Mouse (Mus musculus) forebrain, embryonic 13.5 days (tissue): ENCODE measurements around the gene Tcp10c. TPM values are rescaled to one million over a fixed set of nuclear protein-coding genes. Genes with fewer than 3 reads are reported as not detected.
"Not testable (repeated sequence)": the region's sequence is repeated elsewhere in the genome, so short reads cannot be mapped to it uniquely, and the experiment has no call there.

Experiments
- ATAC-seq: fragments of 200-750 bp; cut with Nextera tagmentation; 2 replicates; pipeline ENCODE4 v1.8.0; 2017
- H3K27ac ChIP-seq: fragments of 300-500 bp; sonication (generic); 2 replicates; pipeline ENCODE4 v1.5.1; 2015; ENCODE audit warnings: inconsistent platforms, mild to moderate bottlenecking, moderate library complexity
- H3K27me3 ChIP-seq: fragments of 300-500 bp; sonication (generic); 2 replicates; pipeline ENCODE4 v1.6.1; 2015; ENCODE audit warnings: mild to moderate bottlenecking, inconsistent platforms
- H3K36me3 ChIP-seq: fragments of 300-500 bp; sonication (generic); 2 replicates; pipeline ENCODE4 v1.6.1; 2015; ENCODE audit warnings: mild to moderate bottlenecking, inconsistent platforms; ENCODE audit not compliant: poor library complexity, severe bottlenecking
- H3K4me1 ChIP-seq: fragments of 300-500 bp; sonication (generic); 2 replicates; pipeline ENCODE4 v1.6.1; 2015; ENCODE audit warnings: inconsistent platforms
- H3K4me2 ChIP-seq: fragments of 300-500 bp; sonication (generic); 2 replicates; pipeline ENCODE4 v1.6.1; 2015; ENCODE audit warnings: inconsistent platforms, mild to moderate bottlenecking, moderate library complexity
- H3K4me3 ChIP-seq: fragments of 300-500 bp; sonication (generic); 2 replicates; pipeline ENCODE4 v1.5.1; 2015; ENCODE audit warnings: mild to moderate bottlenecking, inconsistent platforms
- H3K9ac ChIP-seq: fragments of 300-500 bp; sonication (generic); 2 replicates; pipeline ENCODE4 v1.6.1; 2015; ENCODE audit warnings: mild to moderate bottlenecking, inconsistent platforms
- H3K9me3 ChIP-seq: fragments of 300-500 bp; sonication (generic); replicated peaks from 2 replicates; pipeline ENCODE4 v1.6.1; 2016; ENCODE audit warnings: inconsistent platforms
- WGBS: fragments of 180-500 bp; shearing (Covaris S2); methylation state at CpG from one replicate; pipeline ENCODE4 v1.1.7; 2015; 5-methylcytosine and 5-hydroxymethylcytosine counted together
- polyA plus RNA-seq: library from polyadenylated mRNA; unstranded; fragments of >200 nt; fragmentation: Nextera tagmentation; extraction: Ambion mirVana; gene quantifications from 2 replicates; pipeline ENCODE4 v1.2.1, GENCODE M21; 2015

Tcp10c gene
- polyA plus RNA-seq, 1 experiment from 2014 or later: 0.06 TPM

GRCm38 (mm10) chr17:13403527-13404131 is 49.3 kb downstream of the Tcp10c start:
- H3K4me3 ChIP-seq, H3K36me3 ChIP-seq, H3K9ac ChIP-seq, H3K4me2 ChIP-seq, H3K27ac ChIP-seq, ATAC-seq, H3K4me1 ChIP-seq, H3K27me3 ChIP-seq: not testable (repeated sequence)
- WGBS: 79% methylated on average over 5 of the region's 5 CpGs
- peaks cover 28% of the 10 kb centered on the region for H3K9me3 ChIP-seq

- peaks cover 10% of the 10 kb centered on the region for H3K9me3 ChIP-seq
- H3K36me3 ChIP-seq, H3K9ac ChIP-seq, H3K4me1 ChIP-seq, ATAC-seq, H3K4me2 ChIP-seq, H3K4me3 ChIP-seq, H3K27ac ChIP-seq, H3K27me3 ChIP-seq: not testable (repeated sequence)
- WGBS: 80% methylated on average over 3 of the region's 3 CpGs
Observed at GRCm38 (mm10) chr17:13406023-13406422, 51.7 kb downstream of the Tcp10c start.

- H3K27me3 ChIP-seq, ATAC-seq, H3K4me2 ChIP-seq, H3K9ac ChIP-seq, H3K4me3 ChIP-seq, H3K4me1 ChIP-seq, H3K36me3 ChIP-seq, H3K27ac ChIP-seq: not testable (repeated sequence)
- WGBS: 94% methylated on average over 6 of the region's 6 CpGs
- H3K9me3 ChIP-seq: peaks cover 10% of the 10 kb centered on the region
Observed at GRCm38 (mm10) chr17:13406701-13407100, 52.3 kb downstream of the Tcp10c start.

DNA sequence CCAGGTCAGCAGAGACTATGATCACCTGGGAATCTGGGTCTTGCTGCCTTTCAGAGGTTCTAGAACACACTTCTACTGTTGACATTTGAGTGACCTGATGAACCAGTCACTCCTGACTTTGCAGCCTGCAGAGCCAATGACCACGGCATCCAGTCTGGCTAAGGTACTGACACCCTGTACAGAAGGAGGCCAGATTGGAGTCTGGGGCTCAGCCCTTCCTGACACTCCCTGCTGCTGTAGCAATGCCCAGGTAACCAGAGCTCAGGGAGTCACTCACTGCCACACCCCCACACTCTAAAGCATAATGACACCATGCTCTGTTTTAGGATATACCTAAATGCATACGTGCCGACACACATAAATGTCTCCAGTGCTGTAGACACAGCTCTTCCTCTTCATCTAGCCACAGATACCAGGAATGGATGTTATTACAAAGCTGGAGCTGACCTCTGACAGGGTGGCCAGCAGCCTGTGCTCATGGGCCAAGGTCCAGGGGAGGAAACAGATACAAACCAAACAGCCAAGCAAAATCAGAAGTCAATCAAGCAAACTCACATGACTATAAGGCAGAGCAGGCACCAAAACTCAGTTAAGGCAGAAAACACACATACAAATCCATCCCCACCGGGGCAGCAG is 53.4 kb downstream of the Tcp10c start:
- H3K27me3 ChIP-seq, H3K4me3 ChIP-seq, H3K36me3 ChIP-seq, H3K27ac ChIP-seq, H3K9ac ChIP-seq, H3K4me1 ChIP-seq, H3K4me2 ChIP-seq, ATAC-seq: not testable (repeated sequence)
- peaks cover 10% of the 10 kb centered on the region for H3K9me3 ChIP-seq
- WGBS: 94% methylated on average over 3 of the region's 4 CpGs

- not testable (repeated sequence) for H3K9ac ChIP-seq, H3K4me3 ChIP-seq, H3K4me1 ChIP-seq, H3K36me3 ChIP-seq, H3K27ac ChIP-seq, ATAC-seq, H3K4me2 ChIP-seq, H3K27me3 ChIP-seq
- H3K9me3 ChIP-seq: peaks cover 10% of the 10 kb centered on the region
- WGBS: 92% methylated on average over 11 of the region's 11 CpGs
Observed at GRCm38 (mm10) chr17:13408257-13408633, 53.9 kb downstream of the Tcp10c start.

GRCm38 (mm10) chr17:13421022-13421591 is 66.7 kb downstream of the Tcp10c start:
- H3K27ac ChIP-seq, H3K4me3 ChIP-seq, H3K9ac ChIP-seq, H3K36me3 ChIP-seq, H3K4me1 ChIP-seq, H3K4me2 ChIP-seq, H3K27me3 ChIP-seq, ATAC-seq: not testable (repeated sequence)
- peaks cover 18% of the 10 kb centered on the region for H3K9me3 ChIP-seq
- 92% methylated on average over 9 of the region's 12 CpGs for WGBS

DNA sequence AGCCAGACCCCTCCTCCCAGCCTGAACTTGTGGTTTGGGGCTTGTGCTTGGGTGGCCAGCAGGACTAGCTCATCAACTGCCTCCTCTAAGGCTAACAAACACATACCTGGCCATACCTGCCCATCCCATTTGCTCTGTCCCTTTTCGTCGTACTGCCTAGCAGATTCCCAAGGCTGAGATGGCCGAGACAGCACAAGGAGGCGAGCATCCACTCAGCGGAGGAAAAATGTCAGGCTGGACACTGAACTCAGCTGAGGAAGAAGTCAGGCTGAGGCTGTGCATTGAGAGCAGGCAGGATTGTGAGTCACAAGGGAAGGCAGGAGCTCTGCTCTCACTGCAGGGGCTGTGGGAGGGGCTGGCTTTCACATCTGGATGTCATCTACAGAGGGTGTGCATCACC is 68.3 kb downstream of the Tcp10c start:
- H3K4me3 ChIP-seq, H3K36me3 ChIP-seq, H3K9ac ChIP-seq, H3K4me1 ChIP-seq, H3K27me3 ChIP-seq, H3K27ac ChIP-seq, H3K4me2 ChIP-seq, ATAC-seq: not testable (repeated sequence)
- WGBS: 92% methylated on average over 5 of the region's 5 CpGs
- H3K9me3 ChIP-seq: peaks cover 23% of the 10 kb centered on the region

GRCm38 (mm10) chr17:13423373-13424024 is 69.1 kb downstream of the Tcp10c start:
- H3K4me1 ChIP-seq, H3K4me2 ChIP-seq, H3K27me3 ChIP-seq, H3K4me3 ChIP-seq, H3K36me3 ChIP-seq, H3K9ac ChIP-seq, H3K27ac ChIP-seq: not testable (repeated sequence)
- peaks cover 23% of the 10 kb centered on the region for H3K9me3 ChIP-seq
- WGBS: 67% methylated on average over 8 of the region's 8 CpGs
- 0 out of 2 replicates have a peak, but pooled peaks have one; percentile 27 for ATAC-seq

DNA sequence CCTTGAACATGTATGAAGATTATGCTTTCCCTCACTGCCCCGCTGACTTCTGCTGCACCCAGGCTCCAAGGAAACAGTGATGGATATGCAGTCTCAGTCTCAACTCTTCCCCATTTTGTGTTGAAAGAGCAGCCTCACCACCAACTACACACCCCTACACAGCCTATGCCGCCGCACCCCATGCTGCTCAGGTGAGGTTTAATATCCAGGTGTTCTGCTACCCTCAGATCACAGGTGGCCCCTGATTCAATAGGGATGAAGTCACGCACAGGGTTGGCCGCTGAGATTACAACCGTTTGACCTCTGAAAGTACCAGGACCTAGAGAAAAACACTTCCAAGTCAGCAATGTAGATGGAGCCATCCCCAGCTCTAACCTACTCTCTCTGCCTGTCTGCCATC is 69.9 kb downstream of the Tcp10c start:
- not testable (repeated sequence) for H3K4me3 ChIP-seq, ATAC-seq, H3K36me3 ChIP-seq, H3K4me2 ChIP-seq, H3K9ac ChIP-seq, H3K27ac ChIP-seq, H3K27me3 ChIP-seq, H3K4me1 ChIP-seq
- 90% methylated on average over 6 of the region's 6 CpGs for WGBS
- peaks cover 23% of the 10 kb centered on the region for H3K9me3 ChIP-seq

- not testable (repeated sequence) for H3K9ac ChIP-seq, H3K36me3 ChIP-seq, H3K27me3 ChIP-seq, ATAC-seq, H3K4me3 ChIP-seq, H3K27ac ChIP-seq, H3K4me1 ChIP-seq, H3K4me2 ChIP-seq
- peaks cover 23% of the 10 kb centered on the region for H3K9me3 ChIP-seq
- WGBS: 76% methylated on average over 2 of the region's 5 CpGs
Observed at GRCm38 (mm10) chr17:13425694-13426093, 71.3 kb downstream of the Tcp10c start.

DNA sequence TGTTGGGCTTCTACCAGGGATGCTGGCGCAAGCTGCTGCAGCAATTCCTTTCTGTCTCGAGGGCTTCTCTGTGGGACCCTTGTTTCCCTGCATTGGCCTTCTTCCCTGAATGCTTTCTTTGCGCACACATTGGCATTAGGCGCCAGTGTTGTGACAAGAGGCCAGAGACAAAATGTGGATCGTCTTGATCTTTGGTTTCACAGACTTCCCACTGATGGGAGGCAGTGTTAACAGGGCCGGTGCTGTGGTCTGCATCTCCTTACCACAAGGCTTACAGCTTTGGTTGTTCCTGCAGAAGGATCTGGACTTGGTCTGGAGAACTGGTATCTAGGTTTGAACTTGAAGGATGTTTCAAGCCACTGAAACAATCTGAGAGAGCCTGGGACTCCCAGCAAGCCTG is 72.1 kb downstream of the Tcp10c start:
- not testable (repeated sequence) for H3K4me3 ChIP-seq, H3K27me3 ChIP-seq, H3K9ac ChIP-seq, H3K4me1 ChIP-seq, H3K4me2 ChIP-seq, ATAC-seq, H3K27ac ChIP-seq, H3K36me3 ChIP-seq
- WGBS: 93% methylated on average over 4 of the region's 6 CpGs
- H3K9me3 ChIP-seq: peaks cover 23% of the 10 kb centered on the region
